11 mouse cellular contexts compared by ENCODE assay signal in the genomic region with DNA sequence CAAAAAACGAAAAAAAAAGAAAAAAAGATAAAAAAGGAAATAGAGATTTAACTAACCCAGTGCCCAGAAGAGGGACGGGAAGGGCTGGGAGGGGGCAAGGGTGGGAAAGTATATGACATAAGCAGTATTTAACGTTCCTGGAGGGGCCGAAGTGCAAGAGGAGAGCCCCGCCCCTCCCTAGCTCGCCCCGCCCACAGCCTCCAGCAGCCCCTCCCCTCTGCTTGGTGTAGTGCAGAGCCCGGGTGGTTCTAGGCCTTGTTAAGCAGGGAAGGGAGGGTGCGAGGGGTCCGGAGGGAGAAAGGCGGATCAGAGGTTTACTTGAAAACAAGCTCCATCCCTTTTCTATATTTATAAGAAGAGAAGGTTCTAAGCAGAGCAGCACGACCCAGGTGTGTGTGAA. TPM values are rescaled to one million over a fixed set of nuclear protein-coding genes. Genes with fewer than 3 reads are reported as not detected.
DNase-seq lines count a peak whose midpoint lies in the region; ATAC-seq and TF ChIP-seq lines count a peak whose summit lies in the region.
"Had no signal": no experiment of that assay in that cellular context is flagged by ENCODE, and none has a peak within 500 bp of the region (broad histone marks: within the 10 kb centered on the region; RNA-seq: fewer than 3 reads in every experiment).

No protein-coding gene starts in this region.

- no peak for DNase-seq in kidney, adult 2 months
- DNase-seq in kidney, postnatal 4 days = peak; percentile 67 to 71
- no peak for DNase-seq in ovary, postnatal 36 days (ENCODE audit: low spot score)
- no peak for DNase-seq in thymus, adult 18-20 months
- DNase-seq: spleen, adult 18-20 months had no signal

- H3K9ac ChIP-seq in kidney, embryonic 16.5 days (replicated peaks; ENCODE audit: low read length) = no peak overlapping the region
- H3K9ac ChIP-seq in hindbrain, embryonic 15.5 days = no peak overlapping the region
- no peak overlapping the region for H3K9ac ChIP-seq in neural tube, embryonic 15.5 days (replicated peaks)

- WGBS in kidney, embryonic 16.5 days = 23% methylated on average over 12 of the region's 12 CpGs
- WGBS in kidney, adult 2 months = 34% methylated on average over 12 of the region's 12 CpGs
- WGBS in hindbrain, embryonic 15.5 days = 23% methylated on average over 12 of the region's 12 CpGs
- WGBS in neural tube, embryonic 15.5 days = 22% methylated on average over 12 of the region's 12 CpGs

- ATAC-seq in kidney, embryonic 16.5 days (ENCODE audit: low FRiP score, low TSS enrichment) = peak; percentile 77; the same call in 1 of the 2 replicates
- ATAC-seq in hindbrain, embryonic 15.5 days (ENCODE audit: low FRiP score, low read depth) = no peak
- peak; percentile 64; the same call in 1 of the 2 replicates for ATAC-seq in neural tube, embryonic 15.5 days (ENCODE audit: low FRiP score)

- no peaks in the 10 kb centered on the region for H3K27me3 ChIP-seq in kidney, embryonic 16.5 days (ENCODE audit: insufficient read depth, low read length)
- no peaks in the 10 kb centered on the region for H3K27me3 ChIP-seq in kidney, adult 2 months (replicated peaks; ENCODE audit: control insufficient read depth, insufficient read depth, low read length)
- H3K27me3 ChIP-seq in hindbrain, embryonic 15.5 days = no peaks in the 10 kb centered on the region
- H3K27me3 ChIP-seq in neural tube, embryonic 15.5 days (replicated peaks) = no peaks in the 10 kb centered on the region

- H3K27ac ChIP-seq in kidney, embryonic 16.5 days (ENCODE audit: low read length) = peak overlapping the region; percentile 59
- H3K27ac ChIP-seq in kidney, adult 2 months (ENCODE audit: insufficient read depth, low read depth, low read length) = no peak overlapping the region
- peak overlapping the region; percentile 21; the same call in 1 of the 2 replicates for H3K27ac ChIP-seq in hindbrain, embryonic 15.5 days (replicated peaks)
- peak overlapping the region; percentile 75; the same call in 1 of the 2 replicates for H3K27ac ChIP-seq in neural tube, embryonic 15.5 days (replicated peaks)
- H3K27ac ChIP-seq: left cerebral cortex, adult 2 months had no signal

- peaks cover 8% of the 10 kb centered on the region for H3K4me1 ChIP-seq in kidney, embryonic 16.5 days (ENCODE audit: insufficient read depth, low read length)
- peaks cover 7% of the 10 kb centered on the region; the same call in 1 of the 2 replicates for H3K4me1 ChIP-seq in kidney, adult 2 months (ENCODE audit: control insufficient read depth, insufficient read depth, low read length)
- H3K4me1 ChIP-seq in hindbrain, embryonic 15.5 days (replicated peaks) = 0 out of 2 replicates have a peak, but pooled peaks cover 3% of the 10 kb centered on the region
- peaks cover 9% of the 10 kb centered on the region; the same call in 1 of the 2 replicates for H3K4me1 ChIP-seq in neural tube, embryonic 15.5 days

- H3K4me3 ChIP-seq in kidney, embryonic 16.5 days (ENCODE audit: low read length) = no peak overlapping the region
- H3K4me3 ChIP-seq in kidney, adult 2 months (ENCODE audit: insufficient read depth, low read depth, low read length) = no peak overlapping the region
- H3K4me3 ChIP-seq in hindbrain, embryonic 15.5 days = no peak overlapping the region
- H3K4me3 ChIP-seq in neural tube, embryonic 15.5 days (replicated peaks) = no peak overlapping the region
- H3K4me3 ChIP-seq: erythroblast, embryonic 14.5 days; left cerebral cortex, adult 2 months had no signal

- no peaks in the 10 kb centered on the region for H3K9me3 ChIP-seq in kidney, embryonic 16.5 days (ENCODE audit: low read length)
- no peaks in the 10 kb centered on the region for H3K9me3 ChIP-seq in hindbrain, embryonic 15.5 days
- no peaks in the 10 kb centered on the region for H3K9me3 ChIP-seq in neural tube, embryonic 15.5 days (replicated peaks)
- H3K9me3 ChIP-seq: G1E had no signal

- TF ChIP-seq POLR2A in kidney, adult 2 months (IDR thresholded peaks at IDR 0.05; ENCODE audit: low read depth, low read length) = no peak

- H3K36me3 ChIP-seq in kidney, embryonic 16.5 days (ENCODE audit: insufficient read depth, low read length) = peaks cover 45% of the 10 kb centered on the region
- no peaks in the 10 kb centered on the region for H3K36me3 ChIP-seq in kidney, adult 2 months (ENCODE audit: control insufficient read depth, insufficient read depth, low read length)
- H3K36me3 ChIP-seq in hindbrain, embryonic 15.5 days = peaks cover 29% of the 10 kb centered on the region
- peaks cover 47% of the 10 kb centered on the region for H3K36me3 ChIP-seq in neural tube, embryonic 15.5 days

- H3K4me2 ChIP-seq in kidney, embryonic 16.5 days (replicated peaks; ENCODE audit: low read depth, low read length) = 0 out of 2 replicates have a peak overlapping the region, but pooled peaks have one; percentile 2
- no peak overlapping the region for H3K4me2 ChIP-seq in hindbrain, embryonic 15.5 days
- no peak overlapping the region for H3K4me2 ChIP-seq in neural tube, embryonic 15.5 days

- no peak for TF ChIP-seq CTCF in kidney, adult 2 months (conservative IDR thresholded peaks at IDR 0.05; ENCODE audit: insufficient read depth, insufficient read length, low read depth, low read length)

RNA-seq across cellular contexts. Expression of a gene that starts 13.6 kb away (rescaled TPM):
- 29.8 and 35.7 TPM in 2 replicates for polyA plus RNA-seq in kidney, embryonic 16.5 days (2015; fragmentation: Nextera tagmentation; extraction: Ambion mirVana)
- polyA plus RNA-seq in kidney, adult 2 months (2012; rRNA removed) = 81.9 and 92.5 TPM in 2 replicates
- 37.3 and 40.1 TPM in 2 replicates for polyA plus RNA-seq in hindbrain, embryonic 15.5 days (2015; fragmentation: Nextera tagmentation; extraction: Ambion mirVana)
- polyA plus RNA-seq in neural tube, embryonic 15.5 days (2015; fragmentation: Nextera tagmentation; extraction: Ambion mirVana) = 39.1 and 39.7 TPM in 2 replicates

RNA-seq across cellular contexts. Expression of a gene that starts 13.8 kb away (rescaled TPM):
- 34.9 and 35.8 TPM in 2 replicates for polyA plus RNA-seq in kidney, embryonic 16.5 days (2015; fragmentation: Nextera tagmentation; extraction: Ambion mirVana)
- 54.1 and 70.7 TPM in 2 replicates for polyA plus RNA-seq in kidney, adult 2 months (2012; rRNA removed)
- polyA plus RNA-seq in hindbrain, embryonic 15.5 days (2015; fragmentation: Nextera tagmentation; extraction: Ambion mirVana) = 1.5 TPM in 2 replicates
- polyA plus RNA-seq in neural tube, embryonic 15.5 days (2015; fragmentation: Nextera tagmentation; extraction: Ambion mirVana) = 0.95 and 2.5 TPM in 2 replicates
- polyA plus RNA-seq: erythroblast, embryonic 14.5 days; G1E had no signal

RNA-seq across cellular contexts. Expression of a gene that starts 21.4 kb away (rescaled TPM):
- 3.1 and 4.4 TPM in 2 replicates for polyA plus RNA-seq in kidney, embryonic 16.5 days (2015; fragmentation: Nextera tagmentation; extraction: Ambion mirVana)
- polyA plus RNA-seq in kidney, adult 2 months (2012; rRNA removed) = 4.3 and 5.3 TPM in 2 replicates
- polyA plus RNA-seq in hindbrain, embryonic 15.5 days (2015; fragmentation: Nextera tagmentation; extraction: Ambion mirVana) = 7.8 and 8.8 TPM in 2 replicates
- polyA plus RNA-seq in neural tube, embryonic 15.5 days (2015; fragmentation: Nextera tagmentation; extraction: Ambion mirVana) = 7.1 and 8.0 TPM in 2 replicates

RNA-seq across cellular contexts. Expression of a gene that starts 40.2 kb away (rescaled TPM):
- 28.9 and 30.4 TPM in 2 replicates for polyA plus RNA-seq in kidney, embryonic 16.5 days (2015; fragmentation: Nextera tagmentation; extraction: Ambion mirVana)
- 41.5 and 49.3 TPM in 2 replicates for polyA plus RNA-seq in kidney, adult 2 months (2012; rRNA removed)
- 162 and 178 TPM in 2 replicates for polyA plus RNA-seq in hindbrain, embryonic 15.5 days (2015; fragmentation: Nextera tagmentation; extraction: Ambion mirVana)
- polyA plus RNA-seq in neural tube, embryonic 15.5 days (2015; fragmentation: Nextera tagmentation; extraction: Ambion mirVana) = 134 and 169 TPM in 2 replicates

Comparison
In these comparisons a context has a peak if more than half of its experiments do, and no peak if none do; other contexts are left out.
1. DNase-seq: peak in kidney, postnatal 4 days (2 of 2); none in kidney, adult 2 months (single experiment), ovary, postnatal 36 days (single experiment) and thymus, adult 18-20 months (0 of 2).
2. RNA of a gene that starts 13.8 kb away (polyA plus RNA-seq): 54.1 to 70.7 TPM in kidney, adult 2 months and 34.9 to 35.8 TPM in kidney, embryonic 16.5 days; 1.5 TPM in hindbrain, embryonic 15.5 days and 0.95 to 2.5 TPM in neural tube, embryonic 15.5 days; every median in the first group is over 10 times any median in the second.